Mouse (Mus musculus) ES-E14 (cell line): ENCODE data around the gene Ctsf. TPM values are rescaled to one million over a fixed set of nuclear protein-coding genes. Genes with fewer than 3 reads are reported as not detected.

Experiments
- DNase-seq: peaks from one replicate; pipeline ENCODE4 v3.0.0-alpha.2; 2013; ENCODE audit warnings: low read depth, low spot score
- H3K27ac ChIP-seq: 2 replicates; pipeline ENCODE4 v1.5.1; 2012; ENCODE audit warnings: low read depth, mild to moderate bottlenecking, low read length, moderate library complexity, mixed read lengths; ENCODE audit not compliant: poor library complexity, insufficient read depth, severe bottlenecking
- H3K36me3 ChIP-seq: 2 replicates; pipeline ENCODE4 v1.6.1; 2012; ENCODE audit warnings: mild to moderate bottlenecking, low read length, moderate library complexity, mixed read lengths; ENCODE audit not compliant: control insufficient read depth, poor library complexity, insufficient read depth, severe bottlenecking
- H3K4me1 ChIP-seq, 2 experiments: fragments of 150-350 bp in 1 of 2; sonication (generic) in 1 of 2; 2 replicates each; pipeline ENCODE4 v1.6.1; 2012; ENCODE audit warnings: low read length in 2 of 2, mild to moderate bottlenecking in 1 of 2, mixed read lengths in 1 of 2; ENCODE audit not compliant: control insufficient read depth in 2 of 2, insufficient read depth in 2 of 2, poor library complexity in 1 of 2
- H3K4me3 ChIP-seq, 2 experiments: fragments of 150-350 bp in 1 of 2; sonication (generic) in 1 of 2; 2 replicates each; pipeline ENCODE4 v1.5.1; 2012; ENCODE audit warnings: low read length in 2 of 2, low read depth in 1 of 2, mild to moderate bottlenecking in 1 of 2, mixed read lengths in 1 of 2; ENCODE audit not compliant: insufficient read depth in 1 of 2, poor library complexity in 1 of 2, severe bottlenecking in 1 of 2
- H3K9ac ChIP-seq: 2 replicates; pipeline ENCODE4 v1.6.1; 2012; ENCODE audit warnings: low read depth, mild to moderate bottlenecking, low read length, mixed read lengths; ENCODE audit not compliant: poor library complexity, insufficient read depth, severe bottlenecking
- H3K9me3 ChIP-seq: fragments of 150-350 bp; sonication (generic); 2 replicates; pipeline ENCODE4 v1.6.1; 2012; ENCODE audit warnings: low read depth, mild to moderate bottlenecking, low read length; ENCODE audit not compliant: control insufficient read depth, insufficient read depth
- CHD2 ChIP-seq: IDR thresholded peaks from 2 replicates; pipeline ENCODE4 v1.6.1; 2014; ENCODE audit warnings: mild to moderate bottlenecking, low read depth, low read length, inconsistent platforms
- HCFC1 ChIP-seq: IDR thresholded peaks from 2 replicates; pipeline ENCODE4 v1.6.1; 2012; ENCODE audit warnings: low read length, inconsistent platforms, borderline replicate concordance; ENCODE audit not compliant: insufficient read depth
- MAFK ChIP-seq: IDR thresholded peaks from 2 replicates; pipeline ENCODE4 v1.6.1; 2014; ENCODE audit warnings: mild to moderate bottlenecking, low read depth, low read length, inconsistent platforms; ENCODE audit not compliant: insufficient read depth
- ZC3H11A ChIP-seq: IDR thresholded peaks from 2 replicates; pipeline ENCODE4 v1.6.1; 2012; ENCODE audit warnings: low read depth, mild to moderate bottlenecking, inconsistent platforms, low read length, borderline replicate concordance
- ZNF384 ChIP-seq: IDR thresholded peaks from 2 replicates; pipeline ENCODE4 v1.6.1; 2012; ENCODE audit warnings: low read depth, low read length, inconsistent platforms
- in situ Hi-C, 2 experiments: fragments of 600-800 bp; cut with MboI; formaldehyde crosslinking; loops; one replicate each; pipeline ENCODE4 v1.15.1; 2025; ENCODE audit warnings: low sequenced_read_pairs in 2 of 2, inconsistent platforms in 1 of 2; ENCODE audit not compliant: unreplicated experiment in 2 of 2
- total RNA-seq: library from RNA; depleted of rRNA; stranded (reverse); fragments of 300-350 nt; gene quantifications from 2 replicates; pipeline ENCODE4 v1.2.3, GENCODE M21; 2012; rRNA removed

The Ctsf gene
- total RNA-seq, 1 experiment = 59.2 TPM

GRCm38 (mm10) chr19:4908107-4908506 lies 53.2 kb downstream of the Ctsf start:
- H3K27ac ChIP-seq = no peak overlapping the region
- H3K9me3 ChIP-seq = no peaks in the 10 kb centered on the region
- TF ChIP-seq ZNF384 (no peak), ZC3H11A (peak; percentile 59; the same call in 1 of the 2 replicates), CHD2 (no peak)
- no peak overlapping the region for H3K9ac ChIP-seq
- peak; percentile 60 for DNase-seq
- H3K36me3 ChIP-seq = peaks cover 21% of the 10 kb centered on the region
- in situ Hi-C loops = loop anchor here in 1 of 2 experiments (10.0 kb wide), 1 partner anchor 153 kb away; the partner anchor contains the start of gene Rbm4b
- H3K4me3 ChIP-seq = no peak overlapping the region
- no peaks in the 10 kb centered on the region for H3K4me1 ChIP-seq

- Histone ChIP-seq H3K4me3 (no peak overlapping the region), H3K9ac (no peak overlapping the region), H3K4me1 (no peaks in the 10 kb centered on the region), H3K27ac (no peak overlapping the region), H3K36me3 (peaks cover 33% of the 10 kb centered on the region), H3K9me3 (no peaks in the 10 kb centered on the region)
- in situ Hi-C loops = loop anchor here in 1 of 2 experiments (10.0 kb wide), 1 partner anchor 155 kb away; the partner anchor contains the start of gene Rbm4b
- no peak for DNase-seq
- TF ChIP-seq HCFC1 (no peak), ZNF384 (no peak), MAFK (no peak), ZC3H11A (no peak), CHD2 (no peak)
Measured at GRCm38 (mm10) chr19:4909376-4909775, 54.4 kb downstream of the Ctsf start.

Other genes starting within 250 kb of the Ctsf start
- 22.8 and 33.9 TPM in 2 replicates for gene Lrfn4, start 239.5 kb upstream of the Ctsf start, total RNA-seq
- gene Rce1, start 229.5 kb upstream of the Ctsf start, total RNA-seq = 63.6 and 103 TPM in 2 replicates
- 0.79 and 1.1 TPM in 2 replicates for gene Gm960, start 156.5 kb upstream of the Ctsf start, total RNA-seq
- 14.1 and 36.7 TPM in 2 replicates for gene Sptbn2, start 144.0 kb upstream of the Ctsf start, total RNA-seq
- gene Rbm4b, start 98.6 kb upstream of the Ctsf start, total RNA-seq = 11.1 and 11.3 TPM in 2 replicates
- 122 and 134 TPM in 2 replicates for gene Rbm4, start 61.2 kb upstream of the Ctsf start, total RNA-seq
- gene Gm21992, start 43.5 kb upstream of the Ctsf start, total RNA-seq = 40.0 and 49.8 TPM in 2 replicates
- 91.7 and 99.1 TPM in 2 replicates for gene Rbm14, start 43.5 kb upstream of the Ctsf start, total RNA-seq
- 49.9 and 53.0 TPM in 2 replicates for gene Ccs, start 15.8 kb upstream of the Ctsf start, total RNA-seq
- gene Ccdc87, start 15.8 kb upstream of the Ctsf start, total RNA-seq = 0.13 and 0.16 TPM in 2 replicates
- gene Actn3, start 22.8 kb downstream of the Ctsf start, total RNA-seq = 48.4 and 91.8 TPM in 2 replicates
- 12.4 and 15.7 TPM in 2 replicates for gene Zdhhc24, start 23.5 kb downstream of the Ctsf start, total RNA-seq
- 5.4 and 6.8 TPM in 2 replicates for gene Bbs1, start 51.5 kb downstream of the Ctsf start, total RNA-seq
- gene Dpp3, start 73.2 kb downstream of the Ctsf start, total RNA-seq = 126 and 143 TPM in 2 replicates
- gene Peli3, start 88.0 kb downstream of the Ctsf start, total RNA-seq = 0.76 and 2.1 TPM in 2 replicates
- 79.8 and 102 TPM in 2 replicates for gene Mrpl11, start 107.0 kb downstream of the Ctsf start, total RNA-seq
- 0.05 and 0.09 TPM in 2 replicates for gene Npas4, start 135.2 kb downstream of the Ctsf start, total RNA-seq
- gene Slc29a2, start 168.7 kb downstream of the Ctsf start, total RNA-seq = 21.0 and 33.4 TPM in 2 replicates
- gene B4gat1, start 183.7 kb downstream of the Ctsf start, total RNA-seq = 14.1 and 27.2 TPM in 2 replicates
- gene AC124502.3, start 183.8 kb downstream of the Ctsf start, total RNA-seq = 3.2 and 4.3 TPM in 2 replicates
- 18.6 and 24.1 TPM in 2 replicates for gene Brms1, start 186.2 kb downstream of the Ctsf start, total RNA-seq
- 9.0 and 16.5 TPM in 2 replicates for gene Rin1, start 195.4 kb downstream of the Ctsf start, total RNA-seq
- 4.5 and 9.0 TPM in 2 replicates for gene Cd248, start 212.9 kb downstream of the Ctsf start, total RNA-seq
- 0.89 and 2.3 TPM in 2 replicates for gene Tmem151a, start 230.4 kb downstream of the Ctsf start, total RNA-seq
- gene Yif1a, start 233.4 kb downstream of the Ctsf start, total RNA-seq = 84.4 and 110 TPM in 2 replicates
- gene Cnih2, start 243.4 kb downstream of the Ctsf start, total RNA-seq = 2.5 and 3.7 TPM in 2 replicates